Mouse (Mus musculus) liver, embryonic 14.5 days (tissue): ENCODE data around the gene Slc39a3.
A peak's percentile ranks its signal among the peaks of the same experiment; 100 is the strongest.

ENCODE experiments used
- CTCF ChIP-seq: IDR thresholded peaks from 2 replicates; pipeline ENCODE4 v1.5.1; 2016; ENCODE audit warnings: antibody characterized with exemption, low read depth, control low read depth
- EP300 ChIP-seq: IDR thresholded peaks from 2 replicates; pipeline ENCODE4 v1.6.1; 2016; ENCODE audit warnings: antibody characterized with exemption, low read depth

- TF ChIP-seq CTCF (no peak), EP300 (peak; percentile 61)
These were observed at the start of gene Slc39a3 for GRCm38 (mm10) chr10:81036988-81037580.
